Mouse (Mus musculus) kidney, embryonic 14.5 days (tissue): ENCODE data around the gene Bicdl1. TPM values are rescaled to one million over a fixed set of nuclear protein-coding genes. Genes with fewer than 3 reads are reported as not detected.
"Not testable (repeated sequence)": the region's sequence is repeated elsewhere in the genome, so short reads cannot be mapped to it uniquely, and the experiment has no call there.

Experiments
- ATAC-seq: fragments of 200-750 bp; cut with Nextera tagmentation; 2 replicates; pipeline ENCODE4 v1.8.0; 2017; ENCODE audit warnings: moderate number of reproducible peaks, mild to moderate bottlenecking, moderate TSS enrichment, moderate library complexity; ENCODE audit not compliant: low FRiP score, low TSS enrichment
- H3K27ac ChIP-seq: fragments of 300-500 bp; sonication (generic); 2 replicates; pipeline ENCODE4 v1.5.1; 2014; ENCODE audit warnings: low read depth, mild to moderate bottlenecking, low read length, moderate library complexity, mixed read lengths
- H3K27me3 ChIP-seq: fragments of 300-500 bp; sonication (generic); 2 replicates; pipeline ENCODE4 v1.6.1; 2014; ENCODE audit warnings: mild to moderate bottlenecking, low read length; ENCODE audit not compliant: control insufficient read depth, insufficient read depth
- H3K36me3 ChIP-seq: fragments of 300-500 bp; sonication (generic); 2 replicates; pipeline ENCODE4 v1.6.1; 2014; ENCODE audit warnings: low read length, mixed read lengths; ENCODE audit not compliant: control insufficient read depth, insufficient read depth
- H3K4me1 ChIP-seq: fragments of 300-500 bp; sonication (generic); 2 replicates; pipeline ENCODE4 v1.6.1; 2014; ENCODE audit warnings: low read length, mixed read lengths; ENCODE audit not compliant: control insufficient read depth, insufficient read depth
- H3K4me2 ChIP-seq: fragments of 300-500 bp; sonication (generic); replicated peaks from 2 replicates; pipeline ENCODE4 v1.6.1; 2014; ENCODE audit warnings: low read depth, mild to moderate bottlenecking, low read length
- H3K4me3 ChIP-seq: fragments of 300-500 bp; sonication (generic); 2 replicates; pipeline ENCODE4 v1.5.1; 2014; ENCODE audit warnings: mild to moderate bottlenecking, low read length
- H3K9ac ChIP-seq: fragments of 300-500 bp; sonication (generic); 2 replicates; pipeline ENCODE4 v1.6.1; 2014; ENCODE audit warnings: low read depth, mild to moderate bottlenecking, low read length, moderate library complexity
- H3K9me3 ChIP-seq: fragments of 300-500 bp; sonication (generic); 2 replicates; pipeline ENCODE4 v1.6.1; 2016; ENCODE audit warnings: low read length; ENCODE audit not compliant: control insufficient read depth
- WGBS: fragments of 180-500 bp; shearing (Covaris S2); extraction: QIAGEN DNeasy Blood & Tissue Kit; methylation state at CpG from one replicate; pipeline ENCODE4 v1.1.7; 2014; 5-methylcytosine and 5-hydroxymethylcytosine counted together
- polyA plus RNA-seq: library from polyadenylated mRNA; unstranded; fragments of >200 nt; fragmentation: Nextera tagmentation; extraction: Ambion mirVana; gene quantifications from 2 replicates; pipeline ENCODE4 v1.2.1, GENCODE M21; 2014

The Bicdl1 gene
- polyA plus RNA-seq, 1 experiment from 2014 or later: 10.5 TPM

- Histone ChIP-seq H3K4me1 (0 out of 2 replicates have a peak, but pooled peaks cover 2% of the 10 kb centered on the region), H3K9me3 (no peaks in the 10 kb centered on the region), H3K9ac (no peak overlapping the region), H3K4me2 (no peak overlapping the region), H3K27ac (no peak overlapping the region), H3K4me3 (no peak overlapping the region), H3K36me3 (no peaks in the 10 kb centered on the region), H3K27me3 (no peaks in the 10 kb centered on the region)
- WGBS: 79% methylated on average over 8 of the region's 8 CpGs
- no peak for ATAC-seq
Observed at GRCm38 (mm10) chr5:115757516-115757915, 26.1 kb upstream of the Bicdl1 start.

- H3K9me3 ChIP-seq: no peaks in the 10 kb centered on the region
- no peak overlapping the region for H3K27ac ChIP-seq
- no peak for ATAC-seq
- H3K4me1 ChIP-seq: 0 out of 2 replicates have a peak, but pooled peaks cover 2% of the 10 kb centered on the region
- no peak overlapping the region for H3K9ac ChIP-seq
- H3K4me2 ChIP-seq: no peak overlapping the region
- H3K4me3 ChIP-seq: no peak overlapping the region
- 68% methylated on average over 5 of the region's 7 CpGs for WGBS
- no peaks in the 10 kb centered on the region for H3K27me3 ChIP-seq
- no peaks in the 10 kb centered on the region for H3K36me3 ChIP-seq
Observed at GRCm38 (mm10) chr5:115755501-115755900, 24.1 kb upstream of the Bicdl1 start.

- 0 out of 2 replicates have a peak, but pooled peaks cover 2% of the 10 kb centered on the region for H3K4me1 ChIP-seq
- no peak for ATAC-seq
- no peaks in the 10 kb centered on the region for H3K9me3 ChIP-seq
- no peak overlapping the region for H3K27ac ChIP-seq
- 82% methylated on average over 9 of the region's 9 CpGs for WGBS
- no peak overlapping the region for H3K4me3 ChIP-seq
- no peaks in the 10 kb centered on the region for H3K36me3 ChIP-seq
- H3K4me2 ChIP-seq: no peak overlapping the region
- no peaks in the 10 kb centered on the region for H3K27me3 ChIP-seq
- H3K9ac ChIP-seq: no peak overlapping the region
Observed at GRCm38 (mm10) chr5:115754831-115755230, 23.4 kb upstream of the Bicdl1 start.

GRCm38 (mm10) chr5:115752883-115753282, 21.5 kb upstream of the Bicdl1 start:
- no peak overlapping the region for H3K27ac ChIP-seq
- H3K9me3 ChIP-seq: no peaks in the 10 kb centered on the region
- no peak for ATAC-seq
- no peaks in the 10 kb centered on the region for H3K4me1 ChIP-seq
- no peak overlapping the region for H3K9ac ChIP-seq
- no peak overlapping the region for H3K4me3 ChIP-seq
- H3K4me2 ChIP-seq: no peak overlapping the region
- H3K36me3 ChIP-seq: no peaks in the 10 kb centered on the region
- 63% methylated on average over 5 of the region's 5 CpGs for WGBS
- H3K27me3 ChIP-seq: no peaks in the 10 kb centered on the region

- WGBS: 90% methylated on average over 9 of the region's 9 CpGs
- not testable (repeated sequence) for H3K36me3 ChIP-seq, ATAC-seq, H3K9me3 ChIP-seq, H3K9ac ChIP-seq, H3K4me3 ChIP-seq, H3K27me3 ChIP-seq, H3K4me1 ChIP-seq, H3K4me2 ChIP-seq, H3K27ac ChIP-seq
Observed at GRCm38 (mm10) chr5:115751916-115752315, 20.5 kb upstream of the Bicdl1 start.

- Histone ChIP-seq H3K9ac (no peak overlapping the region), H3K9me3 (no peaks in the 10 kb centered on the region), H3K4me2 (no peak overlapping the region), H3K4me3 (no peak overlapping the region), H3K27me3 (no peaks in the 10 kb centered on the region), H3K27ac (no peak overlapping the region), H3K4me1 (no peaks in the 10 kb centered on the region), H3K36me3 (no peaks in the 10 kb centered on the region)
- ATAC-seq: no peak
- 68% methylated on average over 8 of the region's 8 CpGs for WGBS
Observed at GRCm38 (mm10) chr5:115748316-115748715, 16.9 kb upstream of the Bicdl1 start.

- Histone ChIP-seq H3K4me3 (no peak overlapping the region), H3K27ac (no peak overlapping the region), H3K27me3 (no peaks in the 10 kb centered on the region), H3K9ac (no peak overlapping the region), H3K36me3 (no peaks in the 10 kb centered on the region), H3K4me2 (no peak overlapping the region), H3K4me1 (no peaks in the 10 kb centered on the region), H3K9me3 (no peaks in the 10 kb centered on the region)
- 76% methylated on average over 15 of the region's 15 CpGs for WGBS
- ATAC-seq: no peak
Observed at GRCm38 (mm10) chr5:115745319-115745718, 13.9 kb upstream of the Bicdl1 start.

- WGBS: 92% methylated on average over 5 of the region's 5 CpGs
Observed at GRCm38 (mm10) chr5:115738032-115738431, 6.6 kb upstream of the Bicdl1 start.

GRCm38 (mm10) chr5:115734570-115734969, 3.1 kb upstream of the Bicdl1 start:
- H3K4me3 ChIP-seq: no peak overlapping the region
- no peaks in the 10 kb centered on the region; the same call in 1 of the 2 replicates for H3K9me3 ChIP-seq
- H3K4me2 ChIP-seq: no peak overlapping the region
- H3K27ac ChIP-seq: no peak overlapping the region
- 82% methylated on average over 2 of the region's 2 CpGs for WGBS
- no peak for ATAC-seq
- no peaks in the 10 kb centered on the region for H3K4me1 ChIP-seq
- H3K27me3 ChIP-seq: peaks cover 17% of the 10 kb centered on the region
- H3K36me3 ChIP-seq: no peaks in the 10 kb centered on the region
- H3K9ac ChIP-seq: no peak overlapping the region

More at GRCm38 (mm10) chr5:115738032-115738431, 6.6 kb upstream of the Bicdl1 start:
- no peaks in the 10 kb centered on the region for H3K36me3 ChIP-seq
- no peaks in the 10 kb centered on the region; the same call in 1 of the 2 replicates for H3K9me3 ChIP-seq
- H3K27me3 ChIP-seq: peaks cover 4% of the 10 kb centered on the region
- H3K27ac ChIP-seq: no peak overlapping the region
- ATAC-seq: no peak
- no peak overlapping the region for H3K9ac ChIP-seq
- no peak overlapping the region for H3K4me2 ChIP-seq
- H3K4me3 ChIP-seq: no peak overlapping the region
- no peaks in the 10 kb centered on the region for H3K4me1 ChIP-seq
